16 mouse cellular contexts compared by ENCODE assay signal in genomic region chr8:45703700-45704101, GRCm38 (mm10).
DNase-seq lines count a peak whose midpoint lies in the region; ATAC-seq and TF ChIP-seq lines count a peak whose summit lies in the region.
"Had no signal": no experiment of that assay in that cellular context is flagged by ENCODE, and none has a peak within 500 bp of the region (broad histone marks: within the 10 kb centered on the region; RNA-seq: fewer than 3 reads in every experiment).

No protein-coding gene starts in this region.

- no peaks in the 10 kb centered on the region for H3K36me3 ChIP-seq in midbrain, embryonic 16.5 days (ENCODE audit: control insufficient read depth, insufficient read depth, low read length)
- H3K36me3 ChIP-seq in intestine, embryonic 16.5 days (ENCODE audit: control insufficient read depth, insufficient read depth, low read length) = no peaks in the 10 kb centered on the region
- H3K36me3 ChIP-seq in heart, embryonic 12.5 days = peaks cover 27% of the 10 kb centered on the region
- H3K36me3 ChIP-seq: embryonic facial prominence, embryonic 15.5 days; liver, embryonic 12.5 days had no signal

- no peak for TF ChIP-seq CTCF in layer of hippocampus, adult 2 months (conservative IDR thresholded peaks at IDR 0.05)

- 34% methylated on average over 4 of the region's 4 CpGs for WGBS in midbrain, embryonic 16.5 days
- 68% methylated on average over 4 of the region's 4 CpGs for WGBS in intestine, embryonic 16.5 days
- 73% methylated on average over 4 of the region's 4 CpGs for WGBS in heart, embryonic 12.5 days

- ATAC-seq in midbrain, embryonic 16.5 days = peak; percentile 74; the same call in 1 of the 2 replicates
- no peak for ATAC-seq in intestine, embryonic 16.5 days
- ATAC-seq in heart, embryonic 12.5 days (ENCODE audit: insufficient number of reproducible peaks, low FRiP score) = no peak
- ATAC-seq: liver, embryonic 12.5 days had no signal

- no peak overlapping the region for H3K9ac ChIP-seq in midbrain, embryonic 16.5 days (ENCODE audit: low read depth, low read length)
- H3K9ac ChIP-seq in intestine, embryonic 16.5 days (ENCODE audit: low read depth, low read length) = no peak overlapping the region
- no peak overlapping the region for H3K9ac ChIP-seq in heart, embryonic 12.5 days
- H3K9ac ChIP-seq: embryonic facial prominence, embryonic 15.5 days; liver, embryonic 12.5 days had no signal

- H3K27ac ChIP-seq in layer of hippocampus, adult 2 months = peak overlapping the region; percentile 28; the same call in 1 of the 2 replicates
- no peak overlapping the region for H3K27ac ChIP-seq in midbrain, embryonic 16.5 days (ENCODE audit: low read length)
- no peak overlapping the region for H3K27ac ChIP-seq in intestine, embryonic 16.5 days (ENCODE audit: low read length)
- H3K27ac ChIP-seq in heart, embryonic 12.5 days (ENCODE audit: poor library complexity, severe bottlenecking) = no peak overlapping the region
- H3K27ac ChIP-seq: embryonic facial prominence, embryonic 15.5 days; heart, embryonic 10.5 days; liver, embryonic 12.5 days had no signal

- H3K9me3 ChIP-seq in midbrain, embryonic 16.5 days (replicated peaks; ENCODE audit: control insufficient read depth, low read length, poor library complexity, severe bottlenecking) = no peaks in the 10 kb centered on the region
- no peaks in the 10 kb centered on the region for H3K9me3 ChIP-seq in intestine, embryonic 16.5 days (ENCODE audit: control insufficient read depth, low read length)
- no peaks in the 10 kb centered on the region for H3K9me3 ChIP-seq in heart, embryonic 12.5 days (replicated peaks)
- H3K9me3 ChIP-seq: embryonic facial prominence, embryonic 15.5 days; heart, embryonic 10.5 days; liver, embryonic 12.5 days had no signal

- no peak overlapping the region for H3K4me3 ChIP-seq in layer of hippocampus, adult 2 months
- no peak overlapping the region for H3K4me3 ChIP-seq in midbrain, embryonic 16.5 days (ENCODE audit: low read depth, low read length)
- H3K4me3 ChIP-seq in intestine, embryonic 16.5 days (ENCODE audit: low read length) = no peak overlapping the region
- H3K4me3 ChIP-seq in heart, embryonic 12.5 days = no peak overlapping the region
- H3K4me3 ChIP-seq: embryonic facial prominence, embryonic 15.5 days; heart, embryonic 10.5 days; liver, embryonic 12.5 days had no signal

- H3K4me2 ChIP-seq in midbrain, embryonic 16.5 days (ENCODE audit: low read length) = no peak overlapping the region
- H3K4me2 ChIP-seq in intestine, embryonic 16.5 days (ENCODE audit: low read depth, low read length) = no peak overlapping the region
- H3K4me2 ChIP-seq in heart, embryonic 12.5 days = no peak overlapping the region
- H3K4me2 ChIP-seq: embryonic facial prominence, embryonic 15.5 days; liver, embryonic 12.5 days had no signal

- DNase-seq in cerebellum, postnatal 10 days = peak; percentile 33 to 44
- DNase-seq in cerebellum, adult 11-12 months = no peak
- peak in 1 of 2 experiments; percentile 47 for DNase-seq in layer of hippocampus, adult 2 months (ENCODE audit: low spot score in 2 of 2)
- DNase-seq in layer of hippocampus, postnatal 10 days (ENCODE audit: low spot score in 2 of 2) = no peak
- DNase-seq in brain, adult 2 months (ENCODE audit: low read depth, low spot score) = peak; percentile 74
- DNase-seq: cerebellum, adult 8-10 months; heart, postnatal 4 days; kidney, adult 11 months; kidney, postnatal 36 days; lung, postnatal 10 days had no signal

- H3K27me3 ChIP-seq in midbrain, embryonic 16.5 days (ENCODE audit: control insufficient read depth, insufficient read depth, low read depth, low read length) = no peaks in the 10 kb centered on the region
- H3K27me3 ChIP-seq in intestine, embryonic 16.5 days (replicated peaks; ENCODE audit: control insufficient read depth, insufficient read depth, low read length) = no peaks in the 10 kb centered on the region
- H3K27me3 ChIP-seq in heart, embryonic 12.5 days (replicated peaks) = no peaks in the 10 kb centered on the region
- H3K27me3 ChIP-seq: embryonic facial prominence, embryonic 15.5 days; liver, embryonic 12.5 days had no signal

- peaks cover 6% of the 10 kb centered on the region for H3K4me1 ChIP-seq in midbrain, embryonic 16.5 days (ENCODE audit: control insufficient read depth, insufficient read depth, low read length)
- H3K4me1 ChIP-seq in intestine, embryonic 16.5 days (ENCODE audit: control insufficient read depth, insufficient read depth, low read length) = no peaks in the 10 kb centered on the region
- 0 out of 2 replicates have a peak, but pooled peaks cover 3% of the 10 kb centered on the region for H3K4me1 ChIP-seq in heart, embryonic 12.5 days (replicated peaks)
- H3K4me1 ChIP-seq: heart, embryonic 10.5 days; liver, embryonic 12.5 days had no signal

Comparison
In these comparisons a context has a peak if more than half of its experiments do, and no peak if none do; other contexts are left out.
1. DNase-seq: peak in cerebellum, postnatal 10 days (2 of 2) and brain, adult 2 months (single experiment); none in cerebellum, adult 11-12 months (single experiment) and layer of hippocampus, postnatal 10 days (0 of 2).